Mouse (Mus musculus) cerebellum, adult 8-10 months (tissue): ENCODE data around the gene Psrc1.

Experiments used
- DNase-seq: peaks from one replicate; pipeline ENCODE4 v3.0.0; 2022

The Psrc1 gene

GRCm38 (mm10) chr3:108389111-108389545 lies 5.5 kb downstream of the Psrc1 start:
- DNase-seq, result peak; percentile 98

- peak; percentile 3 for DNase-seq
These were observed 8.7 kb downstream of the Psrc1 start for GRCm38 (mm10) chr3:108392299-108392698.

- no peak for DNase-seq
These were observed 9.2 kb downstream of the Psrc1 start for GRCm38 (mm10) chr3:108392793-108393192.

GRCm38 (mm10) chr3:108398281-108398680 lies 14.6 kb downstream of the Psrc1 start:
- no peak for DNase-seq

GRCm38 (mm10) chr3:108400442-108400841 lies 16.8 kb downstream of the Psrc1 start:
- no peak for DNase-seq

- peak; percentile 94 for DNase-seq
These were observed 18.3 kb downstream of the Psrc1 start for GRCm38 (mm10) chr3:108401692-108402527.

GRCm38 (mm10) chr3:108402528-108402920 lies 18.9 kb downstream of the Psrc1 start:
- DNase-seq, result no peak

GRCm38 (mm10) chr3:108405536-108406305 lies 22.1 kb downstream of the Psrc1 start:
- DNase-seq, result no peak

GRCm38 (mm10) chr3:108406306-108406885 lies 22.8 kb downstream of the Psrc1 start:
- no peak for DNase-seq

GRCm38 (mm10) chr3:108408517-108409008 lies 24.9 kb downstream of the Psrc1 start:
- no peak for DNase-seq

- DNase-seq, result no peak
These were observed 26.2 kb downstream of the Psrc1 start for GRCm38 (mm10) chr3:108409656-108410358.

GRCm38 (mm10) chr3:108410359-108410714 lies 26.7 kb downstream of the Psrc1 start:
- no peak for DNase-seq

GRCm38 (mm10) chr3:108411026-108411753 lies 27.6 kb downstream of the Psrc1 start:
- DNase-seq, result no peak

- DNase-seq, result peak; percentile 64
These were observed 28.1 kb downstream of the Psrc1 start for GRCm38 (mm10) chr3:108411754-108412121.

- no peak for DNase-seq
These were observed 30.2 kb downstream of the Psrc1 start for GRCm38 (mm10) chr3:108413634-108414360.

- DNase-seq, result no peak
These were observed 31.5 kb downstream of the Psrc1 start, which contains the start of gene Celsr2 for GRCm38 (mm10) chr3:108414857-108415830. Gene Celsr2 (minus strand): TSS chr3:108415552.

- peak; percentile 83 for DNase-seq
These were observed 32.2 kb downstream of the Psrc1 start for GRCm38 (mm10) chr3:108415831-108416223.

- no peak for DNase-seq
These were observed 39.4 kb downstream of the Psrc1 start for GRCm38 (mm10) chr3:108423006-108423405.

GRCm38 (mm10) chr3:108423844-108424801 lies 40.5 kb downstream of the Psrc1 start:
- peak; percentile 63 for DNase-seq
